Mouse (Mus musculus) C2C12 (cell line): ENCODE results near the gene Sox13.

ENCODE experiments used
- CEBPB ChIP-seq: IDR thresholded peaks from one replicate; pipeline ENCODE4 v1.6.1; 2011; ENCODE audit warnings: low read depth, mild to moderate bottlenecking, control low read depth, moderate library complexity
- CTCF ChIP-seq: IDR thresholded peaks from one replicate; pipeline ENCODE4 v1.5.1; 2011; ENCODE audit not compliant: control insufficient read depth, insufficient read depth, insufficient read length
- FOSL1 ChIP-seq: IDR thresholded peaks from one replicate; pipeline ENCODE4 v1.8.0; 2011; ENCODE audit warnings: mild to moderate bottlenecking, low read length; ENCODE audit not compliant: poor library complexity, insufficient read depth, severe bottlenecking
- MAX ChIP-seq: IDR thresholded peaks from one replicate; pipeline ENCODE4 v1.6.1; 2011; ENCODE audit warnings: mild to moderate bottlenecking, control low read depth
- MYOD1 ChIP-seq: IDR thresholded peaks from one replicate; pipeline ENCODE4 v1.6.1; 2011; ENCODE audit warnings: low read depth; ENCODE audit not compliant: control insufficient read depth, insufficient read length
- MYOG ChIP-seq: IDR thresholded peaks from one replicate; pipeline ENCODE4 v1.6.1; 2011; ENCODE audit not compliant: control insufficient read depth, insufficient read length; ENCODE audit errors: extremely low read depth
- USF1 ChIP-seq: IDR thresholded peaks from one replicate; pipeline ENCODE4 v1.6.1; 2011; ENCODE audit warnings: low read depth, mild to moderate bottlenecking, control low read depth, moderate library complexity

DNA sequence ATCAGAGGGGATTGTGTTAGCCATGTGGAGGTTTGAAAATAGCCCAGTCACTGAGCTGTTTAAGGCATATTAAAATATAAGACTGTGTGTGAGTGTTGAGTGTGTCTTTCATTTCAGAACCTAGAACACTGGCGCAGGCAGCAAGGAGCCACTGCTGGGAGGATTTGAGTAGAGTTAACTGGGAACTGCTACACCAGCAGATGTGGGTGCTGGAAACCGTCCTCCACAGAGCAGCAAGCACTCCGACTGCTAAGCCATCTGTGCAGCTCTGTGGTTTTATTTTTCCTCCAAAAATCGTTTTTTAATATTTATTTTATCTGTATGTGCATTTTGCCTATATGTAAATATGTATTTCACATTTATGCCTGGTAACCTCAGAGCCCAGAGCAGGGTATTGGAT, 29.5 kb downstream of the Sox13 start:
- TF ChIP-seq CTCF (no peak), USF1 (no peak), CEBPB (no peak), MAX (no peak), MYOD1 (no peak), MYOG (no peak), FOSL1 (no peak)
